9 mouse cellular contexts compared by ENCODE assay signal in the genomic region with DNA sequence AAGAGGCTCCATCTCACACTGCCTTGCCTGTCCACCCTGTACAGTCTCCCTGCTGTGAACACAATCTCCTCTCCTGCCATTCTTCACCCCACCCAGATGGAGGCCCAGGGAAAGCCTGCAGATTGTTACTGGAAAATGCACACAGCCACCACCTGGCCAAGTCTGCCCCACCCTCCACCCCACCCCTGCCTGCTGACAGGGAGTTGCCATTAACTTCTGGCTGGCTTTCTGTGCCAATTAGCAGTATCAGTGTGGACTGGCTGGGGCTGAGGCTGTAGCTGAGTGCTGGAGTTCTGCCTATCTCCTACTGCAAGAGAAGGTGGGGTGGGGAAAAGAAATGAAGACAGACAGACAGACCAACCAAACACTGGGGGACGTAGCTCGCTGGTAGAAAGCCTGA. TPM values are rescaled to one million over a fixed set of nuclear protein-coding genes. Genes with fewer than 3 reads are reported as not detected.
A peak's percentile ranks its signal among the peaks of the same experiment; 100 is the strongest.
DNase-seq lines count a peak whose midpoint lies in the region; ATAC-seq lines count a peak whose summit lies in the region.
"Had no signal": no experiment of that assay in that cellular context is flagged by ENCODE, and none has a peak within 500 bp of the region (broad histone marks: within the 10 kb centered on the region; RNA-seq: fewer than 3 reads in every experiment).

No protein-coding gene starts in this region.

- H3K27me3 ChIP-seq in kidney, embryonic 14.5 days (ENCODE audit: control insufficient read depth, insufficient read depth, low read length), result no peaks in the 10 kb centered on the region
- no peaks in the 10 kb centered on the region for H3K27me3 ChIP-seq in heart, embryonic 13.5 days (replicated peaks)
- no peaks in the 10 kb centered on the region for H3K27me3 ChIP-seq in limb, embryonic 12.5 days
- no peaks in the 10 kb centered on the region for H3K27me3 ChIP-seq in stomach, embryonic 15.5 days (replicated peaks)

- no peaks in the 10 kb centered on the region for H3K36me3 ChIP-seq in kidney, embryonic 14.5 days (ENCODE audit: control insufficient read depth, insufficient read depth, low read length)
- no peaks in the 10 kb centered on the region for H3K36me3 ChIP-seq in heart, embryonic 13.5 days
- no peaks in the 10 kb centered on the region for H3K36me3 ChIP-seq in limb, embryonic 12.5 days
- no peaks in the 10 kb centered on the region for H3K36me3 ChIP-seq in stomach, embryonic 15.5 days

- ATAC-seq in kidney, embryonic 14.5 days (ENCODE audit: low FRiP score, low TSS enrichment), result no peak
- no peak for ATAC-seq in heart, embryonic 13.5 days (ENCODE audit: extremely low read depth, insufficient number of reproducible peaks, low FRiP score, low TSS enrichment)
- ATAC-seq in limb, embryonic 12.5 days (ENCODE audit: insufficient number of reproducible peaks, insufficient read depth, low FRiP score, low TSS enrichment, low read depth), result no peak
- ATAC-seq in stomach, embryonic 15.5 days (ENCODE audit: insufficient read depth, low FRiP score, low read depth), result peak; percentile 95

- DNase-seq in kidney, adult 11 months, result peak; percentile 65
- no peak for DNase-seq in frontal cortex, postnatal 36 days (ENCODE audit: low spot score in 2 of 2)
- DNase-seq in frontal cortex, adult 2 months (ENCODE audit: extremely low spot score in 1 of 2, low spot score in 1 of 2), result no peak
- no peak for DNase-seq in lung, adult 18-20 months

- H3K4me1 ChIP-seq in kidney, embryonic 14.5 days (ENCODE audit: control insufficient read depth, insufficient read depth, low read length), result no peaks in the 10 kb centered on the region
- H3K4me1 ChIP-seq in heart, embryonic 13.5 days, result peaks cover 30% of the 10 kb centered on the region
- H3K4me1 ChIP-seq in limb, embryonic 12.5 days (replicated peaks), result peaks cover 6% of the 10 kb centered on the region; the same call in 1 of the 2 replicates
- 0 out of 2 replicates have a peak, but pooled peaks cover 3% of the 10 kb centered on the region for H3K4me1 ChIP-seq in stomach, embryonic 15.5 days

- H3K4me3 ChIP-seq in kidney, embryonic 14.5 days (ENCODE audit: low read length), result no peak overlapping the region
- H3K4me3 ChIP-seq in heart, embryonic 13.5 days, result no peak overlapping the region
- H3K4me3 ChIP-seq in limb, embryonic 12.5 days (replicated peaks), result no peak overlapping the region
- H3K4me3 ChIP-seq in stomach, embryonic 15.5 days (replicated peaks), result no peak overlapping the region
- H3K4me3 ChIP-seq: megakaryocyte, embryonic 14.5 days had no signal

- 68% methylated on average over 2 of the region's 2 CpGs for WGBS in kidney, embryonic 14.5 days
- WGBS in heart, embryonic 13.5 days, result 60% methylated on average over 2 of the region's 2 CpGs
- WGBS in limb, embryonic 12.5 days, result 48% methylated on average over 2 of the region's 2 CpGs
- WGBS in stomach, embryonic 15.5 days, result 43% methylated on average over 2 of the region's 2 CpGs

- no peaks in the 10 kb centered on the region for H3K9me3 ChIP-seq in kidney, embryonic 14.5 days (ENCODE audit: control insufficient read depth, low read length)
- H3K9me3 ChIP-seq in heart, embryonic 13.5 days, result no peaks in the 10 kb centered on the region
- no peaks in the 10 kb centered on the region for H3K9me3 ChIP-seq in limb, embryonic 12.5 days
- no peaks in the 10 kb centered on the region for H3K9me3 ChIP-seq in stomach, embryonic 15.5 days
- H3K9me3 ChIP-seq: megakaryocyte, embryonic 14.5 days had no signal

- no peak overlapping the region for H3K9ac ChIP-seq in kidney, embryonic 14.5 days (ENCODE audit: low read depth, low read length)
- no peak overlapping the region for H3K9ac ChIP-seq in heart, embryonic 13.5 days
- no peak overlapping the region for H3K9ac ChIP-seq in limb, embryonic 12.5 days (replicated peaks)
- no peak overlapping the region for H3K9ac ChIP-seq in stomach, embryonic 15.5 days

- no peak overlapping the region for H3K4me2 ChIP-seq in kidney, embryonic 14.5 days (replicated peaks; ENCODE audit: low read depth, low read length)
- no peak overlapping the region for H3K4me2 ChIP-seq in heart, embryonic 13.5 days
- no peak overlapping the region for H3K4me2 ChIP-seq in limb, embryonic 12.5 days
- no peak overlapping the region for H3K4me2 ChIP-seq in stomach, embryonic 15.5 days

- H3K27ac ChIP-seq in kidney, embryonic 14.5 days (ENCODE audit: low read depth, low read length), result no peak overlapping the region
- H3K27ac ChIP-seq in heart, embryonic 13.5 days (replicated peaks), result peak overlapping the region; percentile 54
- H3K27ac ChIP-seq in limb, embryonic 12.5 days, result 0 out of 2 replicates have a peak overlapping the region, but pooled peaks have one; percentile 7
- H3K27ac ChIP-seq in stomach, embryonic 15.5 days, result peak overlapping the region; percentile 79

RNA-seq across cellular contexts. Expression of a gene that starts 10.5 kb away (rescaled TPM):
- 350 and 420 TPM in 2 replicates for polyA plus RNA-seq in kidney, embryonic 14.5 days (2014; fragmentation: Nextera tagmentation; extraction: Ambion mirVana)
- polyA plus RNA-seq in heart, embryonic 13.5 days (2015; fragmentation: Nextera tagmentation; extraction: Ambion mirVana), result 228 and 260 TPM in 2 replicates
- polyA plus RNA-seq in limb, embryonic 12.5 days (2016; fragmentation: Nextera tagmentation; extraction: Ambion mirVana), result 346 and 369 TPM in 2 replicates
- 293 and 308 TPM in 2 replicates for polyA plus RNA-seq in stomach, embryonic 15.5 days (2015; fragmentation: Nextera tagmentation; extraction: Ambion mirVana)
- 2.8 and 3.4 TPM in 2 replicates for polyA plus RNA-seq in frontal cortex, adult 2 months (2012; rRNA removed)

RNA-seq across cellular contexts. Expression of a gene that starts 12.7 kb away (rescaled TPM):
- 129 and 174 TPM in 2 replicates for polyA plus RNA-seq in kidney, embryonic 14.5 days (2014; fragmentation: Nextera tagmentation; extraction: Ambion mirVana)
- 97.6 and 109 TPM in 2 replicates for polyA plus RNA-seq in heart, embryonic 13.5 days (2015; fragmentation: Nextera tagmentation; extraction: Ambion mirVana)
- polyA plus RNA-seq in limb, embryonic 12.5 days (2016; fragmentation: Nextera tagmentation; extraction: Ambion mirVana), result 136 and 143 TPM in 2 replicates
- 139 and 142 TPM in 2 replicates for polyA plus RNA-seq in stomach, embryonic 15.5 days (2015; fragmentation: Nextera tagmentation; extraction: Ambion mirVana)
- 1.5 and 1.6 TPM in 2 replicates for polyA plus RNA-seq in frontal cortex, adult 2 months (2012; rRNA removed)

RNA-seq across cellular contexts. Expression of a gene that starts 12.8 kb away (rescaled TPM):
- 3.6 and 4.1 TPM in 2 replicates for polyA plus RNA-seq in kidney, embryonic 14.5 days (2014; fragmentation: Nextera tagmentation; extraction: Ambion mirVana)
- polyA plus RNA-seq in heart, embryonic 13.5 days (2015; fragmentation: Nextera tagmentation; extraction: Ambion mirVana), result 12.6 and 12.7 TPM in 2 replicates
- polyA plus RNA-seq in limb, embryonic 12.5 days (2016; fragmentation: Nextera tagmentation; extraction: Ambion mirVana), result 3.5 and 4.2 TPM in 2 replicates
- 7.2 and 7.4 TPM in 2 replicates for polyA plus RNA-seq in stomach, embryonic 15.5 days (2015; fragmentation: Nextera tagmentation; extraction: Ambion mirVana)
- polyA plus RNA-seq in frontal cortex, adult 2 months (2012; rRNA removed), result 4.1 and 4.3 TPM in 2 replicates

RNA-seq across cellular contexts. Expression of a gene that starts 22.0 kb away (rescaled TPM):
- not detected in 2 replicates for polyA plus RNA-seq in kidney, embryonic 14.5 days (2014; fragmentation: Nextera tagmentation; extraction: Ambion mirVana)
- polyA plus RNA-seq in heart, embryonic 13.5 days (2015; fragmentation: Nextera tagmentation; extraction: Ambion mirVana), result not detected in 2 replicates
- polyA plus RNA-seq in limb, embryonic 12.5 days (2016; fragmentation: Nextera tagmentation; extraction: Ambion mirVana), result not detected in 2 replicates
- not detected in 2 replicates for polyA plus RNA-seq in stomach, embryonic 15.5 days (2015; fragmentation: Nextera tagmentation; extraction: Ambion mirVana)
- not detected in 2 replicates for polyA plus RNA-seq in frontal cortex, adult 2 months (2012; rRNA removed)

RNA-seq across cellular contexts. Expression of a gene that starts 29.1 kb away (rescaled TPM):
- 0.58 and 0.59 TPM in 2 replicates for polyA plus RNA-seq in kidney, embryonic 14.5 days (2014; fragmentation: Nextera tagmentation; extraction: Ambion mirVana)
- 0.78 and 1.3 TPM in 2 replicates for polyA plus RNA-seq in heart, embryonic 13.5 days (2015; fragmentation: Nextera tagmentation; extraction: Ambion mirVana)
- 0.36 and 0.58 TPM in 2 replicates for polyA plus RNA-seq in limb, embryonic 12.5 days (2016; fragmentation: Nextera tagmentation; extraction: Ambion mirVana)
- polyA plus RNA-seq in stomach, embryonic 15.5 days (2015; fragmentation: Nextera tagmentation; extraction: Ambion mirVana), result 0.53 and 1.3 TPM in 2 replicates
- 0.61 and 1.3 TPM in 2 replicates for polyA plus RNA-seq in frontal cortex, adult 2 months (2012; rRNA removed)

Comparison
In these comparisons a context has a peak if more than half of its experiments do, and no peak if none do; other contexts are left out.
1. RNA of a gene that starts 10.5 kb away (polyA plus RNA-seq): 346 to 369 TPM in limb, embryonic 12.5 days, 350 to 420 TPM in kidney, embryonic 14.5 days, 293 to 308 TPM in stomach, embryonic 15.5 days and 228 to 260 TPM in heart, embryonic 13.5 days; 2.8 to 3.4 TPM in frontal cortex, adult 2 months; every median in the first group is over 10 times any median in the second.
2. RNA of a gene that starts 12.7 kb away (polyA plus RNA-seq): 139 to 142 TPM in stomach, embryonic 15.5 days, 136 to 143 TPM in limb, embryonic 12.5 days, 129 to 174 TPM in kidney, embryonic 14.5 days and 97.6 to 109 TPM in heart, embryonic 13.5 days; 1.5 to 1.6 TPM in frontal cortex, adult 2 months; every median in the first group is over 10 times any median in the second.